Mouse (Mus musculus) heart, postnatal 14 days (tissue): ENCODE results near the gene Ssc5d. TPM values are rescaled to one million over a fixed set of nuclear protein-coding genes. Genes with fewer than 3 reads are reported as not detected.

Experiments
- total RNA-seq, 2 experiments: library from RNA; stranded (reverse); gene quantifications; 2 replicates each; pipeline ENCODE4 v1.2.3; 2021

Ssc5d gene
- total RNA-seq, 2 experiments from 2014 or later = 7.8 TPM

Other genes with a start within 250 kb of the Ssc5d start
- gene Hspbp1, start 240.7 kb upstream of the Ssc5d start, total RNA-seq = 10 to 100 TPM; 29.2 to 33.7 TPM
- gene Brsk1, start 235.2 kb upstream of the Ssc5d start, total RNA-seq = 1 to 10 TPM; 1.6 to 1.8 TPM
- gene Tmem150b, start 200.5 kb upstream of the Ssc5d start, total RNA-seq = not detected
- gene Kmt5c, start 185.7 kb upstream of the Ssc5d start, total RNA-seq = 10 to 100 TPM; 30.5 to 31.9 TPM
- gene Cox6b2, start 172.7 kb upstream of the Ssc5d start, total RNA-seq = 1 to 10 TPM; 5.2 to 7.0 TPM
- gene Fam71e2, start 154.5 kb upstream of the Ssc5d start, total RNA-seq = not detected
- under 1 TPM in 1 of 2 experiments, not detected in 1; 0.12 TPM for gene Il11, start 142.9 kb upstream of the Ssc5d start, total RNA-seq
- gene Tmem190, start 142.8 kb upstream of the Ssc5d start, total RNA-seq = not detected
- gene Tmem238, start 136.1 kb upstream of the Ssc5d start, total RNA-seq = 1 to 10 TPM; 4.2 to 4.3 TPM
- 100 to 1,000 TPM; 469 to 532 TPM for gene Rpl28, start 132.9 kb upstream of the Ssc5d start, total RNA-seq
- 100 to 1,000 TPM in 1 of 2 experiments, 10 to 100 TPM in 1; 97.9 to 112 TPM for gene Ube2s, start 113.2 kb upstream of the Ssc5d start, total RNA-seq
- gene Shisa7, start 81.1 kb upstream of the Ssc5d start, total RNA-seq = under 1 TPM in 1 of 2 experiments, not detected in 1; 0.05 TPM
- 1 to 10 TPM; 3.1 to 4.2 TPM for gene Isoc2b, start 55.5 kb upstream of the Ssc5d start, total RNA-seq
- gene Isoc2a, start 48.6 kb upstream of the Ssc5d start, total RNA-seq = 10 to 100 TPM; 22.9 to 27.0 TPM
- gene Gm36210, start 19.3 kb upstream of the Ssc5d start, total RNA-seq = not detected
- gene Zfp628, start 10.6 kb upstream of the Ssc5d start, total RNA-seq = 1 to 10 TPM; 9.4 to 9.6 TPM
- 1 to 10 TPM; 5.9 to 6.1 TPM for gene Nat14, start 3.8 kb upstream of the Ssc5d start, total RNA-seq
- gene Sbk2, start 38.6 kb downstream of the Ssc5d start, total RNA-seq = 10 to 100 TPM in 1 of 2 experiments, 1 to 10 TPM in 1; 4.2 to 11.6 TPM
- 10 to 100 TPM; 14.9 to 37.3 TPM for gene Sbk3, start 45.4 kb downstream of the Ssc5d start, total RNA-seq
- 10 to 100 TPM; 14.3 to 18.1 TPM for gene Zfp579, start 70.4 kb downstream of the Ssc5d start, total RNA-seq
- gene Zfp524, start 88.6 kb downstream of the Ssc5d start, total RNA-seq = 1 to 10 TPM; 8.1 to 8.6 TPM
- gene Fiz1, start 88.9 kb downstream of the Ssc5d start, total RNA-seq = 10 to 100 TPM; 17.0 to 20.2 TPM
- not detected for gene Gm44973, start 89.7 kb downstream of the Ssc5d start, total RNA-seq
- 10 to 100 TPM; 18.2 to 19.9 TPM for gene Zfp865, start 94.6 kb downstream of the Ssc5d start, total RNA-seq
- under 1 TPM; 0.17 TPM for gene Ccdc106, start 94.8 kb downstream of the Ssc5d start, total RNA-seq
- not detected for gene 4632433K11Rik, start 108.3 kb downstream of the Ssc5d start, total RNA-seq
- 1 to 10 TPM; 5.0 to 6.6 TPM for gene Zfp784, start 112.7 kb downstream of the Ssc5d start, total RNA-seq
- 1 to 10 TPM; 5.5 to 7.9 TPM for gene Zfp580, start 125.8 kb downstream of the Ssc5d start, total RNA-seq
- 10 to 100 TPM; 85.6 to 94.1 TPM for gene U2af2, start 136.4 kb downstream of the Ssc5d start, total RNA-seq
- gene Epn1, start 154.4 kb downstream of the Ssc5d start, total RNA-seq = 100 to 1,000 TPM; 181 TPM
- not detected for gene Rfpl4, start 191.2 kb downstream of the Ssc5d start, total RNA-seq
- gene Rasl2-9, start 200.2 kb downstream of the Ssc5d start, total RNA-seq = 1 to 10 TPM; 5.3 to 5.8 TPM
- gene Vmn1r55, start 223.9 kb downstream of the Ssc5d start, total RNA-seq = not detected